Mouse (Mus musculus) C2C12 (cell line): ENCODE data around the gene Siae.

Source experiments
- CTCF ChIP-seq: IDR thresholded peaks from one replicate; pipeline ENCODE4 v1.5.1; 2011; ENCODE audit not compliant: control insufficient read depth, insufficient read depth, insufficient read length
- FOSL1 ChIP-seq: IDR thresholded peaks from one replicate; pipeline ENCODE4 v1.8.0; 2011; ENCODE audit warnings: mild to moderate bottlenecking, low read length; ENCODE audit not compliant: poor library complexity, insufficient read depth, severe bottlenecking

DNA sequence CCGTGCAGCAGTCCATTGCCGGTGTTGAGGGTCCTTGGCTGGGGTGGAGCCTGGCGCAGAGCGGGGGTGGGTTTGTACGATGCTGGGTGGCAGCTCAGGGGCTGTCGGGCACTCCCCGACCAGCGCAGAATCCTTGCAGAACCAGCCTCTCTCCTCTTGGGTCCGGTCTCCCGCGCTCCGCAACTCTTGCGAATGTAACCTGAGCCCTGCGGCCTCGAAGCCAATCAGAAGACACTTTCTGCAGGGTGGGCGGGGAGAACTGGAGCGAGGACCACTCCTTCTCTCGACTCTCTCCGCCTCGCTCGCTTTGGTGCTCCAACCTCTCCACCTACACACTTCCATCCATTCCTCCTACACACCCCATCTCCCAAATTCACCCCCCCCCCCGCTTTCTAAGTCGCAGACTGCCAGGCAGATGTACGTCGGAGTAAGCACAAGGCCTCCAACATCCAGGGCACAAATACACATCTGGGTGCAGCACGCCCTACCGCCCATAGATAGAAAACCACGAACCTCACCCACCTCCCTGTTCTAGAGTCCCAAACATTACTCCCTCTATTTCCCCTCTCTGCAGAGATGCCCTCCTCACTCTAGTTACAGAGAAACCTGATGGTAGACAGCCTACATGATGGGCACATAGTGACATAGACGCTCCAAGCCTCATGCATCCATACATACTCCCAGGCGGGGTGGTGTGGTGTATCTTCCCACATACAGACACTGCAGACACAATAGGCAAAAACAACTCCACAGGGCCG, 2.8 kb upstream of the Siae start, which contains the start of gene Nrgn:
- TF ChIP-seq CTCF (no peak), FOSL1 (no peak)
